Mouse (Mus musculus) bone marrow macrophage, adult 2 months (primary cell): ENCODE data around the gene Cdc42se2.

Experiments used
- CTCF ChIP-seq: IDR thresholded peaks from 2 replicates; pipeline ENCODE4 v1.5.1; 2012; ENCODE audit warnings: low read depth, mild to moderate bottlenecking, low read length, moderate library complexity
- POLR2A ChIP-seq: IDR thresholded peaks from 2 replicates; pipeline ENCODE4 v1.6.1; 2012; ENCODE audit warnings: mild to moderate bottlenecking, low read depth, low read length, borderline replicate concordance

- no peak for TF ChIP-seq CTCF
- TF ChIP-seq POLR2A = no peak
Observed at GRCm38 (mm10) chr11:54691179-54691578, 96.3 kb downstream of the Cdc42se2 start.
